Mouse (Mus musculus) small intestine, adult 2 months (tissue): Measurements from ENCODE around the gene Cyb561.

ENCODE experiments used
- CTCF ChIP-seq: fragments of 200-500 bp; IDR thresholded peaks from 2 replicates; pipeline ENCODE4 v1.5.1; 2012; ENCODE audit warnings: low read depth, mild to moderate bottlenecking, control low read depth, inconsistent platforms, low read length, moderate library complexity, mixed read lengths; ENCODE audit not compliant: insufficient replicate concordance, insufficient read length; ENCODE audit errors: extremely low read depth
- POLR2A ChIP-seq: fragments of 200-500 bp; IDR thresholded peaks from 2 replicates; pipeline ENCODE4 v1.6.1; 2012; ENCODE audit warnings: low read depth, mild to moderate bottlenecking, control low read depth, inconsistent platforms, low read length, moderate library complexity

DNA sequence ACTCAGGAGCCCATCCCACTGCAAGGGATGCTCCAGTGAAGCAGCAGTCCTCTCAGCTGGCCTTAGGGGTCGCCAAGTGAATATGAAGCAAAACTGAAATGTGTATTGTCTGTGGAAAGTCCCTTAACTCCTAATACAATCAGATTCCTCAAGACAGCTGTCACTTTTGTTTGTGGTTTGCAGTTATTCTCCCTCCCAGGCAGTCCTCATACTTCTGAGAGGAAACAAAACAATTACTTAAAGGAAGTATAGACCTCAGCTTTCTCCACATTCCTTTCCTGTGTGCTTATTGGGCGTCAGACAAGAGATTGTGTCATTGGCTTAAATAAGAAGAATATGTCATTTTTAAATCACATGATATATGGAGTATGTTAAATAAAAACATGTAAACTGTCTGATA lies 51.6 kb downstream of the Cyb561 start:
- TF ChIP-seq POLR2A: no peak
- no peak for TF ChIP-seq CTCF
